Mouse (Mus musculus) G1E-ER4 (cell line): ENCODE results near the gene Prkcg. TPM values are rescaled to one million over a fixed set of nuclear protein-coding genes. Genes with fewer than 3 reads are reported as not detected.

Experiments
- GATA1 ChIP-seq: IDR thresholded peaks from one replicate; pipeline ENCODE4 v1.8.0; 2012; ENCODE audit warnings: low read length, inconsistent platforms
- polyA plus RNA-seq: library from polyadenylated mRNA; stranded (reverse); fragments of >175 nt; gene quantifications from 2 replicates; pipeline ENCODE4 v1.2.3, GENCODE M21; 2012

Prkcg gene
- polyA plus RNA-seq, 1 experiment = not detected

GRCm38 (mm10) chr7:3301628-3302555 is 12.9 kb downstream of the Prkcg start:
- TF ChIP-seq GATA1 = no peak

- no peak for TF ChIP-seq GATA1
Measured at GRCm38 (mm10) chr7:3302556-3303275, 13.7 kb downstream of the Prkcg start.

- TF ChIP-seq GATA1 = no peak
Measured at GRCm38 (mm10) chr7:3303276-3303781, 14.3 kb downstream of the Prkcg start.

GRCm38 (mm10) chr7:3303789-3304188 is 14.8 kb downstream of the Prkcg start:
- no peak for TF ChIP-seq GATA1

GRCm38 (mm10) chr7:3304298-3304697 is 15.3 kb downstream of the Prkcg start:
- TF ChIP-seq GATA1 = no peak

- no peak for TF ChIP-seq GATA1
Measured at GRCm38 (mm10) chr7:3306400-3306799, 17.4 kb downstream of the Prkcg start.

- TF ChIP-seq GATA1 = no peak
Measured at GRCm38 (mm10) chr7:3308646-3309045, 19.7 kb downstream of the Prkcg start.

GRCm38 (mm10) chr7:3310233-3310632 is 21.3 kb downstream of the Prkcg start:
- no peak for TF ChIP-seq GATA1

- TF ChIP-seq GATA1 = no peak
Measured at GRCm38 (mm10) chr7:3313571-3313970, 24.6 kb downstream of the Prkcg start.

- no peak for TF ChIP-seq GATA1
Measured at GRCm38 (mm10) chr7:3314121-3314520, 25.1 kb downstream of the Prkcg start.

- no peak for TF ChIP-seq GATA1
Measured at GRCm38 (mm10) chr7:3317704-3318103, 28.7 kb downstream of the Prkcg start.

- no peak for TF ChIP-seq GATA1
Measured at GRCm38 (mm10) chr7:3320856-3321255, 31.9 kb downstream of the Prkcg start.

GRCm38 (mm10) chr7:3323826-3324225 is 34.8 kb downstream of the Prkcg start:
- no peak for TF ChIP-seq GATA1

GRCm38 (mm10) chr7:3327961-3328360 is 39.0 kb downstream of the Prkcg start:
- TF ChIP-seq GATA1 = no peak

GRCm38 (mm10) chr7:3329776-3330546 is 41.0 kb downstream of the Prkcg start:
- TF ChIP-seq GATA1 = no peak
